Mouse (Mus musculus) cerebellum, adult 11-12 months (tissue): Measurements from ENCODE around the gene S1pr4.

Experiments used
- DNase-seq: peaks from one replicate; pipeline ENCODE4 v3.0.0; 2022

Gene S1pr4

GRCm38 (mm10) chr10:81500032-81500431 is at the start of gene S1pr4:
Gene S1pr4, minus strand, starts transcription at chr10:81500132.
- DNase-seq = no peak

- no peak for DNase-seq
These were observed 49.0 kb upstream of the S1pr4 start for GRCm38 (mm10) chr10:81548944-81549343.

- DNase-seq = no peak
These were observed 47.0 kb upstream of the S1pr4 start for GRCm38 (mm10) chr10:81546788-81547571.

- DNase-seq = no peak
These were observed 46.4 kb upstream of the S1pr4 start for GRCm38 (mm10) chr10:81546332-81546731.

- DNase-seq = peak; percentile 100
These were observed 45.3 kb upstream of the S1pr4 start, which contains the start of gene Gna11 for GRCm38 (mm10) chr10:81545161-81545747. Gene Gna11, minus strand, starts transcription at chr10:81545190.

- DNase-seq = no peak
These were observed 44.6 kb upstream of the S1pr4 start for GRCm38 (mm10) chr10:81544296-81545160.

GRCm38 (mm10) chr10:81543633-81544032 is 43.7 kb upstream of the S1pr4 start:
- DNase-seq = peak; percentile 74

- no peak for DNase-seq
These were observed 43.0 kb upstream of the S1pr4 start for GRCm38 (mm10) chr10:81542727-81543460.

- no peak for DNase-seq
These were observed 41.9 kb upstream of the S1pr4 start for GRCm38 (mm10) chr10:81541803-81542202.

GRCm38 (mm10) chr10:81541363-81541762 is 41.4 kb upstream of the S1pr4 start:
- no peak for DNase-seq

GRCm38 (mm10) chr10:81538321-81539048 is 38.6 kb upstream of the S1pr4 start:
- DNase-seq = no peak

GRCm38 (mm10) chr10:81537429-81537828 is 37.5 kb upstream of the S1pr4 start:
- DNase-seq = no peak

GRCm38 (mm10) chr10:81536734-81537133 is 36.8 kb upstream of the S1pr4 start:
- DNase-seq = no peak

GRCm38 (mm10) chr10:81534826-81535225 is 34.9 kb upstream of the S1pr4 start:
- no peak for DNase-seq

- no peak for DNase-seq
These were observed 26.8 kb upstream of the S1pr4 start for GRCm38 (mm10) chr10:81526779-81527178.

GRCm38 (mm10) chr10:81525017-81525694 is 25.2 kb upstream of the S1pr4 start:
- DNase-seq = no peak

GRCm38 (mm10) chr10:81524051-81524605 is 24.2 kb upstream of the S1pr4 start, which contains the start of gene Gna15:
Gene Gna15, minus strand, starts transcription at chr10:81524225.
- no peak for DNase-seq

- DNase-seq = no peak
These were observed 23.6 kb upstream of the S1pr4 start for GRCm38 (mm10) chr10:81523570-81523969.

- no peak for DNase-seq
These were observed 23.2 kb upstream of the S1pr4 start for GRCm38 (mm10) chr10:81523142-81523541.

GRCm38 (mm10) chr10:81519978-81520365 is 20.0 kb upstream of the S1pr4 start:
- DNase-seq = no peak
